Mouse (Mus musculus) embryo, embryonic 11 days (tissue): ENCODE data around the gene Zmiz1.

Experiments
- DNase-seq: peaks from one replicate; pipeline ENCODE4 v3.0.0-alpha.2; 2015

Zmiz1 gene

DNA sequence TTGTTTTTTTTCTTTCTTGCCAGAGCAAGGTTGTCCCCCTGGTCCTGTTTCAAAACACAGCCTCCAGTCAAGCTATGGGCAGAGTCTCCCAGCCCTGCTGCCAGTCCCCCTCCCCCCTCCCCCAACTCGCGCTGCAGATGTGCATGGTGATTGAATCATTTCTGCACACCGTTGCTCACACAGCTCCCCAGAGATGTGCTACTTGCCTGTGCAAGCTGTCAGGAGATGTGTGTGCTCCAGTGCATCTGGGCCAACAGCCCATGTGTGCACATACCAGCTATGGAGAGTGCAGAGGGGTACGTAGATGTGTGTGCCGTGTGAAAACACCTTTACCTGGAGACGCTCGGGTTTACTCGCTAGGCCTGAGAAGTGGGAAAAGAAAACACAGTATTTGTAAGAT is 105.6 kb downstream of the Zmiz1 start:
- no peak for DNase-seq

DNA sequence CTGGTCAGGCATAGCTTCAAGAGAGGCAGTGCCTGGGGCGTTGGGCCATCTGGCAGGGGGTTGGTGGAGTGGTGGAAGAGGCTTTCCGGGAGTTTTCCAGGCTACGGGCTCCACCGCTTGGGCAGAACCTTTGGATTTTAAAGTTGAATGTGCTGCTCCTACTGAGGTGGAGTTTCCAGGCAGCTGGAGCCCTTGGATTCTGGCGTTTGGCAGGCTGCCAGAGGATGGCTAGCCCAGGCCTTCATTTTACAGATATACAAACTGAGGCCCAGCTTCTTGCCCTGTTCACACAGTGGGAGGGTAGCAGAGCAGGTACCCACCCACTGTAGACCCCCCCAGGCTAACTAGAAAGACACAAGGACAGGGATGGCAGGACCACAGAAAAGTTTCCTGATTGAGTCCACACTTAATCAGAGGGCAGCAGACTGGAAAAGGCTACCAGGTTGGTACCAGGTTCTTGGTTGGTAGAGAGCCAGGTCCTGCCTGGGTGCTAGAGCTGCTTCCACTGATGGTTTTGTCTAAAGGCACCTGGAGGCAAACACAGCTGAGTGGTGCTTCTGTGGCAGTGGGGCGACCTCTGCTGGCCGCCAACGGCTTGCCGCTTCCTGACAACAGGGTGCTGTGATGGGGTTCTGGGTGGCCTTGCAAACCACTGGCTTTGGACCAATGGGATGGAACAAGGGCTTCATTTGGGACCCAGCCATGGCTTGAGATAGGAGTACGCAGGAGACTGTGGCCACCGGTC is 106.5 kb downstream of the Zmiz1 start:
- peak; percentile 79 for DNase-seq

DNA sequence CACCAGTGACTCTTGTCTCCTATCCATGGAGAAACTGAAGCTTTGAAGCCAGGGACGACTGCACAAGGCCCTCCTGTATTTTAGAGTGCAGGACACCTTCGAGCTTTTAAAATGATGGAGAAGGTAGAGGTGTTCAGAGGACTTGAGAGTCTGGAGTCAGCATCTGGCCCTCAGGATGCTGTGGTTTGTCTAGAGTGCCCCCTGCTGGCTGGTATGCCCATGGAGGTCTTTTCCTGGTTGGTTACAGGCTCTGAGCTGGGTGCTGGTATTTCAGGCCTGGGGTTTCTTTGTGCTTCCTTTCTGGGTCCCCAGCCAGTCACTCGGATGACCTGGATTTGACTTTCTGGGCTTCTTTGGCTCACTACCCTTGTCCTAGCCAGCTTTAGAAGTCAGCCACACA is 108.3 kb downstream of the Zmiz1 start:
- DNase-seq: peak; percentile 68

DNA sequence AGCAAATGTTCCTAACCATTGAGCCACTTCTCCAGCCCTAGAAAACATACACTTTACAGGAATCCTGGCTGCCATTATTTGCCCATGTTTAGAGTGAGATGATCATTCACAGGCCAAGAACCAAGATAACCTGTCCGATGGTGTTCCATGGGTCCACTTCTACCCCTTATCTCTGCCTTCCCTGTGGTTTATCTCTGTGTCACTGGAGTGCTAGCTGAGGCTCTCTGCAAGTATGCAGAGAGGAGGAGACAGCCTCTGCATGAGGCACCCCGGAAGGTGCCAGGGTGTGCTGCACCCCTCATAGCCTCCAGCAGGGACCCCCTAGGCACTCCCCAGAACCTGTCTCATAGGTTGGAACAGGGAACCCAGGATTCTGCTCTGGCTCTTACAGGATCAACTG is 108.9 kb downstream of the Zmiz1 start:
- DNase-seq: no peak

DNA sequence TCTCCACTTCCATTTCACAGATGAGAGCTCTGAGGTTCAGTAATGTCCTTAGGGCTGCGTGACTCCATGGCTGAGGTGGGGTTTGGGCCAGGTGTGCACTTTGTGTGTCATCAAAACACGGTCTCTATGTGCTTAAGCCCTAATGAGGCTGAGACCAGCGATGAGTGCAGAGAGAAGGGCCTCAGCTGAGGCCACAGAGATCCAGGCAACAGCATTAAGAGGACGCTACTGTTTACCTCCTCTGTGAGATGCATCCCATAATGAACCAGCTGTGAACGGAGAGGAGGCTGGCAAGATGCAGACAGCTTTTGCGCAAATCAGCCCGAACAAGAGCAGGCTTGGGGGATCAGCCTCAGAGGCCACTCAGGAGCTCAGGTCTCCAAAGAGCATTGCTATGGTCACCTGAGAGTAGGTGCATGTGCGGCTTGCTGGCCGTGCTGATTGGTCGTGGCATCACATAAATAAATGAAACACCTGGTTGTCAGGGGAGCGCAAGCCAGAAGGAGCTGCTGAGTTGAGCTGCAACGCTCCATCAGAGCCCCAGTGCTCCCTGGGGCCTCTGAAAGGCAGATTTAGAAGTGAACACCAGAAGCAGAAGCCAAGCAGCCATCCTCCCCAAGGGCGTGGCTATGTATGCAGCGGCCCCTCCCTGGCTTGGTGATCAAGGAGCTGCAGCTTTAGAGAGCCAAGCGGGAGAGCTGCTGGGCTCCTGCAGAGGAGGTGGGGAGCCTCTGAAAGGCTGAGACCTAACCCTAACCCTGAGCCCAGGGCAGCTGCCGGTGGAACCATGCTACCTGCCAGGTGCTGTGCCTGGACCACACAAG is 115.3 kb downstream of the Zmiz1 start:
- peak; percentile 44 for DNase-seq

DNA sequence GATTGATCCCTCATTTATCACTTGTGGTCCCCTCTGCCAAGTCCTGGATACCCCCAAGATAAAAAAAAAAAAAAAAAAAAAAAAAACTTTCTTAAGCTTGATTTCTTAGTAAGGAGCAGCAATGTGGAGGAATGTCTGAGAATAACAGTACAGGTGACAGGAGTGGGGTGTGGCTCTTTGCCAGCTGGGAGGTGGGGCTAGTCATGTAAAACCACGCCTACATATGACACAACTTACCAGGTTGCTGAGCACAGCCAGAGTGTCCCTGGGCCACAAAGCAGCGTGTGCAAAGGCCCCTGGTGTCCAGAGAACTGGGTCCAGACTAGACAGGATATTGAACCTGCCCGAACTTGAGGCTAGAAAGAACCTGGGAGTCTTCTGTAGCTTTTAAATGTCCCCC is 117.7 kb downstream of the Zmiz1 start:
- no peak for DNase-seq

DNA sequence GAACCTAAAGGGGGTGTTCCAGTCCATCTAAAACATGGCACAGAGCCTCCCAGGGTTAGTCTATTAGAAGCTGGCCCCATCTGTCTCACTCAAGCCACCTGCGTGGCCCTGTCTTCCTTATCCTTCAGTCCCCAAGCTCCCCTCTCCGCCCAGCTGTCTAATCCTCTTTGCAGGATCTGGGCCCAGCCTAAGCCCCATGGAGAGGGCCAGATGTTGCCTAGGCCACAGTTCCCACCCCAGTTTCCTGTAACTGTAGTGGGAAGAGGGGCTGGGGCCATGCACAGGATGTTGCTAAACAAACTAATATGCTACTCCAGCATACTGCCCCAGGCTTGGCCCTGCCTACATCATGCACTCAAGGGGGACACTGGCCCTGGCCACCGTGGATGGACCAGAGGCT is 118.4 kb downstream of the Zmiz1 start:
- DNase-seq: peak; percentile 33

DNA sequence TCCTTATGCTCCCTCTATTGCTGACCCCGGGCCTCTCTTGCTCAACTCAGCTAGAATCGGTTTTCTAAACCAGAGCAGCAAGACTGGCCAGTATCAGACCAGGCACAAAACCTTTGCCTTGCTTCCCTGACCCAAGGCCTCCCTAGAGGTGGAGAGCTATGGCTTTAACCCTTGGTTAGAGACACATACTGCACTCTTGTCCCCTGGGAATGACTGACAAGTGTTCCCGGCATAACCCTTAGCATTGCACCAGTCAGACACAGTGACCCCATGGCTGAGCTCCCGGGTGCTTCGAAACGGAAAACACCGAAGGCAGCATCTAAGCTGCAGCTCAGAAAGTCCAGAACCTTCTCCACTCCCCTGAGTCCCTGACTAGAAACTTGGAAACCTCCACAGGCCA is 120.6 kb downstream of the Zmiz1 start:
- DNase-seq: no peak

DNA sequence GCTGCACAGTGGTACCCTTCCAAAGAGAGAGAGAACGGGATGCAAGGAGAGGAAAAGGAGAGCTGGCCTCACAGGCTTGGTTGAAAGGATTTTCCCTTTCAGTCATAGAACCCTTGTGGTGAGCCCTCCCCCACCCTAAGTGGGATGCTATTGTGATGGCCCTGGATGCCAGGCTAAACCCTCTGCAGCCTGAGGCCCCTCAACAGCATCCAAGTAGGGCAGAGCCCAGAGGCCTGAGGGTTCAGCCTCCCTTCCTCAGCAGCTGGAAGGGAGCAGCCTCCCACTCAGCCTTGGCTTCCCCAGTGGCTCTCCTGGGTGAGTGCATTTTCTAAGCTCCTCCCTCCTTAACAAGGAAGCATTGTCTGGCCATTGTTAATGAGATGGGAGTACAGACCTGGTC is 121.4 kb downstream of the Zmiz1 start:
- no peak for DNase-seq

DNA sequence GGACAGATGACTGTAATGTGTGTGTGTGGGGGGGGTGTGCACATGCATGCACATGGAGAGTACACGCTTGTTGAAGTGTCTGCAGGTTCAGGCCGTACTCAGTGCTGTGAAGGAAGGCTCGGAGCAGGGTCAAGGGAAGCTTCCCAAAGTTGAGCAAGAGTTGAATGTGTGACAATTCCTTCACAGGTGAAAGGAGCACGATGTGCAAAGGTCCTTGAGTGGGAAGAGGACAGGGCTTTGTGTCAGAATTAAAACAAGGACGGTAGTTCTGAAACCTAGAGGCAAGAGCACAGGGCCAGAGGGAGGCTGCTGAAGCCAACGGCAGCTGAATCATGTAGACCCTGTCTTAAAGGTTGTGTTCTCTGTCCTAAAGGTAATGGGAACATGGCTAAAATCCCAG is 123.6 kb downstream of the Zmiz1 start:
- DNase-seq: no peak

DNA sequence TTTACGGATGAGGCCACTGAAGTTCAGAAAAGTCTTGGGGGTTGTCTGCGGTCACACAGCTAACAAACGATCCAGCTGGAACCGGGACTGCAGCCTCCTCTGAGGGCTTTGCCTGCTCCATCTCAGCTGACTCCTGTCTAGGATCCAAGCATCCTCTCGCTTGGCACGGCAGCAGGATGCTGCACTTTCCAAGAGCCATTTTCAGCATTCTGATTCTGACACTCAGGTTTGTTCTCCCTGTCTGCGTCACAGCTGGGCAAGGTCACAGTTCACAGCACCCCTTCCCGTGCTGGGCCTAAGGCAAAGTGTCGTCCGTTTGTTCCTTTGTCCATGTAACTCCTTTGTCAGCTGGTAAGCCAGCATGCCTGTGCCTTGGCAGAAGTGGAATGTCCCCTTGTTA is 124.9 kb downstream of the Zmiz1 start:
- no peak for DNase-seq

DNA sequence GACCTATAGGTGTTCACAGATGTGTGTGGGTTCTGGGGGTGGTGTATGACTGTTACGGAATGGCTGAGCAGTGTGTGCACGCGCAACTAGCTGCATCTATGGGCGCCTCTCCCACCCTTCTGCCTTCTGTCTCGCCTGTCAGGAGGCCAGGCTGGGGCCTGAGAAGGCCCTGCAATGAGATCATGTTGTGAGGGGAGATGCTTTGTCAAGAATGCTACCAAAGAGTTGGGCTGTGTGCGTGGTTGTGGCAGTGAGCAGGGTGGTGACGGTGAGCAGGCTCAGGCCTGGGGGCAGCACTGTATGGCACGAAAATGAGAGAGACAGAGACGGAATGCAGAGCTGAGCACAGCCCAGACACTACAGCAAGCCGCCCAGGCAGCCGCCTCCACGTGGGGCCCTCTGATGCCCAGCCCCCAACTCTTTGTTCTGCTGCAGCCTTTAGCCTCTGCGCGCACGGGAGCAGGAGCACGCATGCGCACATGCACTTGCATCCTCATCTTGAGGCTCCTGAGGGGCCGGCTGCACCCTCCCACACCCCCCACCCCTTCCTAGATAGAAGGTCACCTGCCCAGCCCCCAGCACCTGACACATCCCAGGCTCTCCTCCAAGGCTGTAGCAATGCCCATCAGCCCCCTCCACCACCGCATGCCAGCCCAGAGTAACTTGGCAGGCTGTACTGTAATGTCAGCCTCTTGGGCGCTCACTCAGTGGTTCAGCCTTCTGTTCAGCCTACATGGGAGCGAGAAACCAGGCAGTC is 126.7 kb downstream of the Zmiz1 start:
- peak; percentile 90 for DNase-seq

DNA sequence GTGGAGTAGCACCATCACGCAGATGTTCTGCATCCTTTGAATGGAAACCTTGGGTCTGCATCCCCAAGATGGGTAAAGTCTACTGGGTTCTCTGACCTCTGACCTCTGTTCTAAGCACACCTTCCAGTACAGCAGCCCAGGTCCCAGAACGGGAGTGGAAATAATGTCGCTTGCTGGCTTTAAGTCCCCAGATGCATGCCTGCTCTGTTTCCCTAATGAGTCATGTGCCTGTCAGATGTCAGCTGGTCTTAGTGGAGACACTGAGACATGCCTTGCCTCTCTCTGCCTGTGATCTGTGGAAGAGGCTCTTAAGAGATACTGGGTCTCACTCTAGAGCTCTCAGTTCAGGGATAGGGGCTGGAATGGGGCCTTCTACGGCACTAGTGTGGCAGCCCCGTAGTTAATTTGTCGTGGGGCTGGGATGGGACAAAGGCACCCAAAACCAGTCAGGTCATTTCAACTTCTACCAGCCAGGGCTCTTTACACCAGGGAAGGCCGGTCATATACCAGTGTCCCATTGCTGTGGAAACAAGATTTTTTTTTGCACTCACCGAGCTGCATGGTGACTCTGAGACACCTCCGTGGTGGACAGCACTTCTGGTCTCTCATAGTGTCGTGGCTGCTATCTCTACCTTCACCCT is 128.0 kb downstream of the Zmiz1 start:
- peak; percentile 59 for DNase-seq

DNA sequence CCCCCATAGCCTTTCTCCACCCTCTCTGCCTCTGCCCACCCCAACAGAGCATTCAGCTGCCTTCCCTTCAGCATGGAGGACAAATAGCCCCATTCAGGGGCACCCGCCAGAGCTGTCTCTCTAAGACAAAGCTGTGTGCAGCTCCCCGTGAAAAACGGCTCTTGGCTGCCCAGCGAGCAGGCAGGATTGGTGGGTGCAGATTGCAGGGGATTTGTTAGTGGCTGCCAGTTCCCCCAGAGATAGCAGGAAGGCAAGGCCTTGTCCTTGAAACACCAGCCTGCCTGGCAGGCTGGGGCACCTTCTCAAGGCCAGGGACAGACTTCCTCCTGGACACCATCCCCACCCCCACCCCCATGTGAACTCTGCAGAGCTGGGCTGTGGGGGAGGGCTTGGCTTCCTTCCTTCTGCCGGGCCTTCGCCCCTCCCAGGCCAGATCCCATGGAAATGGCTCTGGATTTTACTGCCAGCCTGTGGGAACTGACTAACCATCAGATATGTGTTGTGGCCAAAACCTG is 128.6 kb downstream of the Zmiz1 start:
- DNase-seq: peak; percentile 74

DNA sequence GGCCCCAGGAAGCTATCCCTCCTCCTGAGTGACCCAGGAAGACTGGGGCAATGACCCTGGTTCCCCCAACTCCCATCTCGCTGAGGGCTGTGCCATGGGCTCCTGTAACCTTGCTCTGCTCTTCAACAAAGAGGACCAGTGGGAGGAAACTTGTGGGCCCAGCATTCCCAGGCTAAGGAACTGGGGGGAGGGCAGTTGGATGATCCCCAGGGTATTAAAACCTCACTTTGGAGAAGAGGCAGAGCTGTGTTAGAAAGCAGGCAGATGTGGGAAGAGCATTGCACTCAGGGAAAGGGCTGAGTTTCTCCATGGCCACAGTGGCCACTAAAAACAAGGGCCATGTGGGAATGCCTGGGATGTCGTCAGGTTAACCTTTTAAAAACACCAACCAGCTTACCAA is 129.2 kb downstream of the Zmiz1 start:
- no peak for DNase-seq

DNA sequence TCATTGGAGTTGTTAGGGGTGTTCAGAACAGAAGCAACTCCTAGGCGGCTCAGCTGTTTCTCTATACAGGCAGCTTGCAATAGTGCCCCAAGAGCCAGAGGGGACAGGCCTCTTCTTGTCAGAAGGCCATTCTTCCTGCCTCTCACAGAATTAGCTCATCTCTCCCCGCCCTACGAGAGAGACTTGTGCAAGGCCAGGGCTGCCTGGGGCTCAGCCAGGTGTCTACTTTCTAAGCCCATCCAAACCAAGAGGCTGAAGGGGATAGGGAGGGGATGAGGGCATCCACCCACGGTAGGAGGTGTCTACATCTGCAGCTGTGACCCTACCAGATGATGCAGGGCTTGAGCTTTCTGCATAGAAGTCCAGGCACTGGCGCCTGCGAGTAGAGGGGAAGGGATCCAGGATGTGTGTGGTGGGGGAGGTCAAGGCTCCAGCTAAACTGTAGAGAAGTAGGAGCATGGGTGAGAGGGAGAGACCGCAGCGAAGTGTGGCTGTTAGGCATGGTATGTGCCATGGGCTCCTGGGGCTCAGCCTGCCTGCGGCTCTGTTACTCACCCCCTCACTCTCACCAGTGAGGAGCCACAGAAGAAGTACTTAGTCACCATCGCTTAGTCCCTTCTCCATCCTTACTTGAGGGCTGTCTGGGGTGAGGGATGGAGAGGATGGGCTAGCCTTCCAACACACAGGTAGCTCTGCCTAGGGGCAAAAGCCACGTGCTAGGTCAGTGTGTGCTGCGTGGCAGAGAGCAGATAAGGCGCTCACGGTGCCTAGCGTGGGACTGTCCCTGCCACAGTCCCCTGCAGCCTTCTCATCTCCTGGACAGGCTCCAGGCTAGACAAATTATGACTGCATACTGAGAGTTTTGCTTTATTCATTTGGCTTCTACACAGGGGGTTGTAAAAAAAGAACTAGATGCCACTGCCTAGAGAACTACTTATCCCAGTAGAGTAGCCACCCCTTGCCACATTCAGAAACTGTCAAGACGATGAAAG is 130.3 kb downstream of the Zmiz1 start:
- DNase-seq: peak; percentile 47

DNA sequence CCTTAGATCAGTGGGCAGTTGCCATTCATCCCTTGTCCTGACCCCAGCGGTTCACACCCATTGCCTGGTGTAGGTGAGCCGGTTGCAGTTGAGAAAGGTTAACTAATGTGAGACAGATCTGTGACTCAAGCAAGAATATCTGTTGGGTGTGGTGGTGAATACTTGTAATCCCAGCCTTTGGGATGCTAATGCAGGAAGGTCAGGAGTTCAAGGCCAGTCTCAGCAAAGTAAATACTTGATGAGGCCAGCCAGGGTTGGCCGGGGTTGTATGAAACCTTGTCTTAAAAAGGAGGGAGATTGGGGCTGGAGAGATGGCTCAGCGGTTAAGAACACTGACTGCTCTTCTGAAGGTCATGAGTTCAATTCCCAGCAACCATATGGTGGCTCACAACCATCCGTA is 132.0 kb downstream of the Zmiz1 start:
- DNase-seq: no peak

DNA sequence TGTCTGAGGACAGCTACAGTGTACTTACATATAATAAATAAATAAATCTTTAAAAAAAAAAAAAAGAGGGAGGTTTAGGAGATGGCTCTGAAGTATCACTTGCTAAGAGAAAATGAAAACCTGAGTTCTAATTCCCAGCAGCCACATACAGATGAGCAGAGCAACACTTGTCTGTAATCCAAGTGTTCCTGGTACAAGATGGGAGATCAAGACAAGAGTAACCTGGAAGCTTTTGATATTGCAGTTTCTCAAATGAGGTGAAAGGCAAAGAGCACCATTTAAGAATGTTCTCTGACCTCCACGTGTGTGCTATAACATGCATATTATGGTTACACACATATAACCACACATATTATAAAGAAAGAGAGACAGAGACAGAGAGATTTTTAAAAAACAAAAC is 132.4 kb downstream of the Zmiz1 start:
- no peak for DNase-seq

DNA sequence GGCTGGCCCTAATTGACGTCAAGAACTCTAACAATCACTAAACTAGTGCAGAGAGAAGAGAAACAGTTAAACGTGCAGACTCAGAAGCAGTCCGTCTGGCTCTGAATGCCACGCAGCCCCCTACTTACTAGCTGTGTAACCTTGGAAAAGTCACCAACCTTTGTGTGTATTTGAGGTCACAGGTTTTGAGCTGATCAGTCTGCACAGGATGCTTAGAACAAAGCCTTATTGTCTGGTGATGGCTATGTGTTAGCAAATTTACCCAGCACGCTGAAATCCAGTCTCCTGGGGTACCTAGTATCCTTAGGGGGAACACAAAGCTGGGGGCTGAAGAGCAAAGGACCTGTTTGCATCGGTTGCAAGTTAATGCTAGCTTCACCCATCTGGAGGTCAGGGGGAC is 133.5 kb downstream of the Zmiz1 start:
- no peak for DNase-seq

DNA sequence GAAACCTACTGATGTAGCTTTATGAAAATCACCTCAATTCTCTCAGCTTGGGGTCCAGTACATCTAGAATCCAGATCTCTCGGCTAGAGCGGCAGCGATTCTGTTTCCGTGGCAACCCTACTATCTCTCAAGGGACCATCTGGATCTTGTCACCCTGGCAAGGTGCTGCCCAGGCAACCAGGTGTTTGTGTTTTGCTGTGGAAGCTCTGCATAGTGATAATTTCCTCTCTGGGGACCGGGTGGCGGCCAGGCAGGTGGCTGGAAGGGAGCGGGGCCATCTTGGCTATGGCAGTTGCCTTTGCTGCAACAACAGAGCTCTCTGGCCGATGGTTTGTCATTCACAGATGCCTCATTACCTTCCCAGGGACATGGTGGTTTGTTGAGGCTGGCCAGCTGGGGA is 134.9 kb downstream of the Zmiz1 start:
- DNase-seq: no peak

DNA sequence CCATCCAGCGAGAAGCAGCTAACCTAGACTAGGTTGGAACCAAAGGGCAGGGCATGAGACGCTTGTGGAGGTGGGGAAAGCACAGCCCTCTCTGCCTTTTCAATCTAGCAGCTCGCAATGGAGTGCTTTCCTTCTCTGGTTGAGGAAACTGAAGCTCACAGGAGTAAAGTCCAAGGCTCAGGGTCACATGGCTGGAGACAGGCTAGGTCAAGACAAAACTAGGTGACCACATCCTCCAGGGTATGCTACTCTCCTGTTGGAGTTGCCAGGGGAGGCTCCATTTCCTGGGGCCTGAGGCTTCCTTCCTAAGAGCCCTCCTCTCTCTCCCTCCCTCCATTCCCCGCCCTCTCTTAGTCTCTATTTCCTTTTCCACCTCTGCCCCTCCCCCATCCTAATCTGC is 135.6 kb downstream of the Zmiz1 start:
- no peak for DNase-seq

DNA sequence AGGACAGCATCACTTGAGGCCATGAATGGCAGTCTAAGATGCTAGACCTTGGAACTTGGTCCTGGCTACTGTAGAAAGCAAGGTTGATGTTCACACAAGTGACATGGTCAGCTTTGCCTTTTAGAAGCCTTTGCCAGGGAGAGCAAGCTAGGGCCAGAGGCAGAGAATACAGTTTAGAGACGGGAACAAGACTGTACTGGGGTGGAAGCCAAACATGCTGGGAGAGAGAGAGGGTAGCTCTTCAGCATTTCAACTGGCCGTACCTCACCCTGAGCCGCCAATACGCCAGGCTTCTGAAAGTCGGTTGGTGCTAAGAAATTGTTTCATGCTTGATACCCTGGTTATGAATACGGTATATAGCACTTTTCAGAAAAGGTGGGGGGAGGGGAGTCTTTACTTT is 140.0 kb downstream of the Zmiz1 start:
- DNase-seq: no peak
